19 mouse cellular contexts compared by ENCODE assay signal in the genomic region with DNA sequence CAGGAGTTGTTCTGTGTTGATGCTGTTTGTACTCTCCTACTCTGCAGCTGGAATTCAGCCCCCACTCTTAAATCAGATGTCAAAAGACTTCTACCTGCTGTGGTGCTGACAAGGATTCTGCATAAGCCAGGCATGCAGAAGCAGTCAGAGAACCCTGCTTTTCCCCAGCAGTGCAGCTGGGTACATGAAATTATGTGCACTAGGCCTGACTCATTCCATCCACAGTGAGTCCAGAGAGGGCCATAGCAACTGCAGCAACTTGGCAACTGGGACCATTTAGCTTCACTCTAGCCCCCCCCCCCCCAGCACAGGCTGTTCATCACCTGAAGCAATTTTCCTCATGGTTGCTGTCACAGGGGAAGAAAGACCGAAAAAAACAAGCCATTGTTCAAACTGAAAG.
"Had no signal": no experiment of that assay in that cellular context is flagged by ENCODE, and none has a peak within 500 bp of the region (broad histone marks: within the 10 kb centered on the region; RNA-seq: fewer than 3 reads in every experiment).

No protein-coding gene starts in this region.

- H3K9ac ChIP-seq: liver, embryonic 13.5 days; liver, embryonic 15.5 days; liver, postnatal 0 days; lung, embryonic 15.5 days; midbrain, embryonic 13.5 days; stomach, embryonic 15.5 days had no signal

- DNase-seq: liver, embryonic 13.5 days; liver, postnatal 0 days; lung, adult 2 months; lung, postnatal 14 days; lung, postnatal 36 days; right cerebral cortex, postnatal 14 days; thymus, adult 2 months; thymus, postnatal 25 days; thymus, postnatal 4 days had no signal

- H3K9me3 ChIP-seq: liver, embryonic 13.5 days; liver, embryonic 15.5 days; lung, embryonic 15.5 days; midbrain, embryonic 13.5 days; stomach, embryonic 15.5 days had no signal

- H3K27ac ChIP-seq: liver, embryonic 13.5 days; liver, embryonic 15.5 days; lung, embryonic 15.5 days; macrophage; midbrain, embryonic 13.5 days; stomach, embryonic 15.5 days; stomach, postnatal 0 days had no signal

- ATAC-seq: liver, postnatal 0 days; lung, postnatal 0 days; midbrain, embryonic 13.5 days; midbrain, embryonic 16.5 days had no signal

- H3K4me1 ChIP-seq: liver, embryonic 13.5 days; liver, embryonic 15.5 days; lung, embryonic 15.5 days; megakaryocyte, embryonic 14.5 days; midbrain, embryonic 13.5 days; stomach, embryonic 15.5 days had no signal

- H3K4me2 ChIP-seq: liver, embryonic 13.5 days; liver, embryonic 15.5 days; lung, embryonic 15.5 days; midbrain, embryonic 11.5 days; midbrain, embryonic 13.5 days; stomach, embryonic 15.5 days had no signal

- H3K36me3 ChIP-seq: liver, embryonic 13.5 days; liver, embryonic 15.5 days; lung, embryonic 15.5 days; midbrain, embryonic 13.5 days; stomach, embryonic 15.5 days had no signal

- H3K27me3 ChIP-seq: liver, embryonic 13.5 days; liver, embryonic 15.5 days; lung, embryonic 15.5 days; megakaryocyte, embryonic 14.5 days; midbrain, embryonic 13.5 days; stomach, embryonic 15.5 days had no signal

- H3K4me3 ChIP-seq: liver, embryonic 13.5 days; liver, embryonic 15.5 days; lung, embryonic 15.5 days; megakaryocyte, embryonic 14.5 days; midbrain, embryonic 13.5 days; stomach, embryonic 15.5 days had no signal
